Mouse (Mus musculus) spleen, postnatal 0 days (tissue): ENCODE measurements around the gene Lcn5. TPM values are rescaled to one million over a fixed set of nuclear protein-coding genes. Genes with fewer than 3 reads are reported as not detected.

ENCODE experiments used
- polyA plus RNA-seq: library from polyadenylated mRNA; unstranded; fragments of >200 nt; fragmentation: Nextera tagmentation; extraction: Ambion mirVana; gene quantifications from 2 replicates; pipeline ENCODE4 v1.2.1, GENCODE M21; 2015

Lcn5 gene
- polyA plus RNA-seq: not detected in 2 replicates

GRCm38 (mm10) chr2:25657652-25658051 lies at the start of gene Lcn5:
TSS of gene Lcn5 (plus strand) at chr2:25657952.

DNA sequence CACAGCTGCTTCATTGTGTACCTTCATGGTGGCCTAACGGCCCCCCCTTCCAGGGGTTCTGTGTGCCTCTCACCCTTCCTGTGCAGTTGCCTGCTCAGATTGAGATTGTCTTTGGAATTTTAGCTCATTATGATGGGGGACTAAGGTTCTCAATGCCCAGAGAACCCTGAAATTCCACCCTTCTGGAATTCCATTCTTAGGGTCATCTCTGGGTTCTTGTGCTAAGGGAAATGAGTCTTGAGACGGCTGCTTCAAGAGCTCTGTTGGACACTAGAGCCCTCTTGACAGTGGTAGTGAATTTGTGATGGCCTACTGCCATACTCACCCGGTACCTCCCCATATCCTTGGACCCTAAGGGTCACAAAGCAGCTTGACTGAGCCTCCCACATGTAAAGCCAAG lies 40.2 kb upstream of the Lcn5 start, which contains the start of gene Ccdc183:
Gene Ccdc183, minus strand, starts transcription at position 101 of the 400 bp plus-strand sequence.

GRCm38 (mm10) chr2:25621229-25622200 lies 36.2 kb upstream of the Lcn5 start, which contains the start of gene Tmem141:
TSS of gene Tmem141 (minus strand) at chr2:25622005.

DNA sequence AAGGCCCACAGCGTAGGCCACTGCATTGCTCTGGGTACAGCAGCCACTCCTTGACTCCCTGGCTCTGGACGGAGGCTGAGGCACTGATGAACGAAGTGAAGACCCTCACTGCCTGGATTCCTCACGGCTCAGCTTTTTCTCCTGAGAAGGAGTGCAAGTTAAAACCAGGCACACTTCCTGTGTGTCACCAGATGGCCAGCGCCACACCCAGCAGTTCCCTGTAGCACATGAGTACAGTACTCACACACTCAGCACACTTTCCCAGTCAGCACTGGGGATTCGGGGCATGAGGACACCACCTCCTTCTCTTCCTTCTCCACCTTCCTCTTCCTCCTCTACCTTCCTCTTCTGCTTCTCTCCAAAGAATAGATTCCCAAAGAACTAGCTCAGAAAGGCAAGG lies 29.9 kb upstream of the Lcn5 start, which contains the start of gene Fcna:
Gene Fcna, minus strand, starts transcription at position 220 of the 400 bp plus-strand sequence.

GRCm38 (mm10) chr2:25652902-25653301 lies 4.8 kb upstream of the Lcn5 start, which contains the start of gene Lcn8:
TSS of gene Lcn8 (plus strand) at chr2:25653120.

GRCm38 (mm10) chr2:25676486-25676885 lies 18.7 kb downstream of the Lcn5 start, which contains the start of gene Lcn6:
TSS of gene Lcn6 (plus strand) at chr2:25676786.

DNA sequence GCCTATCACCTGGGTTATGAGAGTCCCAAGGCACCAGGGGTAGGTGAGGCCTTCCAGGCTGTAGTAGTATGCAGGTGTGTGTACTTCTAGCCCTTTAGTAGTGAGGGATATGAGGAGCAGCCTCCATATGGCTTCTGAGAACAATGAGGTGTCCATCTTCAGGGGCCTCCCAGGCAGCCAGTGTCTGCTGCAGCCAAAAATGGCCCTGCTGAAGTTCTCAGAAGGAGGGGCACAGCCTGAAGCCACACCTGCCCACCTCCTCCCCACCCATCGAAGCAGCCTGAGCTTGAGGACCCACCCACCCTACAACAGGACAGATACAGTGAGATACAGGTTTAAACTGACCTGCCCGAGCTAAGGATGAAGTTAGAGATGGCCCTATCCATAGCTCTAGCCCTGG lies 24.7 kb downstream of the Lcn5 start, which contains the start of gene Lcn10:
Gene Lcn10, plus strand, starts transcription at position 301 of the 400 bp plus-strand sequence.

DNA sequence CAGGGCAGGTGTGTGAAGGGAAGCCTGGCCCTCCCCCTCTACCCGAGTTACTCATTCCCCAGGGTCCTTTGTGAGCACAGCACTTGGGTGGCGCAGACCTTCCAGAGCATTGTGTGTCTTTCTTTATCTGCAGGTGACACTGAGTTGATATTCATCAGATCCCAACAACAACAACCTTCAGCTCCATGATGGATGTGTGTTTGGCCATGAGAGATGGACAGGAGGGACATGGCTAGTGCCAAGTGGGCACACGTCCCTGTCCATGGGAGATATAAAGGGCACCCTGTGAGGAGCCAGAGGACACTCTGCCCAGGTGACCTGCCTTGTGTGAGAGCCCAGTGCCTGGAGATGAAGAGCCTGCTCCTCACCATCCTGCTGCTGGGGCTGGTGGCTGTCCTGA lies 42.0 kb downstream of the Lcn5 start, which contains the start of gene Obp2a:
Gene Obp2a, plus strand, starts transcription at position 301 of the 400 bp plus-strand sequence.

GRCm38 (mm10) chr2:25706643-25707481 lies 49.1 kb downstream of the Lcn5 start, which contains the start of gene Bmyc:
TSS of gene Bmyc (plus strand) at chr2:25706739.

Other genes starting within 250 kb of the Lcn5 start
- gene Fut7, start 234.7 kb upstream of the Lcn5 start, polyA plus RNA-seq: 1.7 and 2.6 TPM in 2 replicates
- 1.5 and 1.6 TPM in 2 replicates for gene Abca2, start 229.2 kb upstream of the Lcn5 start, polyA plus RNA-seq
- 4.8 and 4.9 TPM in 2 replicates for gene Clic3, start 201.1 kb upstream of the Lcn5 start, polyA plus RNA-seq
- gene Paxx, start 196.9 kb upstream of the Lcn5 start, polyA plus RNA-seq: 22.5 and 28.9 TPM in 2 replicates
- 1.7 and 2.4 TPM in 2 replicates for gene Ptgds, start 187.9 kb upstream of the Lcn5 start, polyA plus RNA-seq
- gene Lcn12, start 164.0 kb upstream of the Lcn5 start, polyA plus RNA-seq: not detected in 2 replicates
- gene Fbxw5, start 157.2 kb upstream of the Lcn5 start, polyA plus RNA-seq: 30.8 and 34.7 TPM in 2 replicates
- 2.9 and 3.8 TPM in 2 replicates for gene C8g, start 156.2 kb upstream of the Lcn5 start, polyA plus RNA-seq
- 19.0 and 19.7 TPM in 2 replicates for gene Traf2, start 111.0 kb upstream of the Lcn5 start, polyA plus RNA-seq
- 166 and 189 TPM in 2 replicates for gene Edf1, start 100.1 kb upstream of the Lcn5 start, polyA plus RNA-seq
- gene Mamdc4, start 83.1 kb upstream of the Lcn5 start, polyA plus RNA-seq: 0.29 and 0.80 TPM in 2 replicates
- 52.5 and 57.5 TPM in 2 replicates for gene Phpt1, start 82.7 kb upstream of the Lcn5 start, polyA plus RNA-seq
- 0.02 and 0.45 TPM in 2 replicates for gene Ajm1, start 76.2 kb upstream of the Lcn5 start, polyA plus RNA-seq
- gene Rabl6, start 49.4 kb upstream of the Lcn5 start, polyA plus RNA-seq: 31.4 and 36.5 TPM in 2 replicates
- gene Ccdc183, start 40.3 kb upstream of the Lcn5 start, polyA plus RNA-seq: 0.13 and 0.16 TPM in 2 replicates
- 10.7 and 15.0 TPM in 2 replicates for gene Tmem141, start 35.9 kb upstream of the Lcn5 start, polyA plus RNA-seq
- gene Fcna, start 29.9 kb upstream of the Lcn5 start, polyA plus RNA-seq: 24.5 and 35.1 TPM in 2 replicates
- gene Lcn8, start 4.8 kb upstream of the Lcn5 start, polyA plus RNA-seq: not detected in 2 replicates
- not detected in 2 replicates for gene Lcn6, start 18.8 kb downstream of the Lcn5 start, polyA plus RNA-seq
- not detected in 2 replicates for gene Lcn10, start 24.8 kb downstream of the Lcn5 start, polyA plus RNA-seq
- gene Obp2a, start 42.1 kb downstream of the Lcn5 start, polyA plus RNA-seq: not detected in 2 replicates
- 18.2 and 23.9 TPM in 2 replicates for gene Bmyc, start 48.8 kb downstream of the Lcn5 start, polyA plus RNA-seq
- gene Obp2b, start 79.1 kb downstream of the Lcn5 start, polyA plus RNA-seq: not detected in 2 replicates
- gene Lcn3, start 107.6 kb downstream of the Lcn5 start, polyA plus RNA-seq: not detected in 2 replicates
- not detected in 2 replicates for gene Lcn11, start 119.1 kb downstream of the Lcn5 start, polyA plus RNA-seq
- not detected in 2 replicates for gene Gm13539, start 124.3 kb downstream of the Lcn5 start, polyA plus RNA-seq
- not detected in 2 replicates for gene Glt6d1, start 157.9 kb downstream of the Lcn5 start, polyA plus RNA-seq
- gene Lcn9, start 165.2 kb downstream of the Lcn5 start, polyA plus RNA-seq: not detected in 2 replicates
- gene Sohlh1, start 189.3 kb downstream of the Lcn5 start, polyA plus RNA-seq: 0.12 TPM in 1 of 2 replicates, not detected in the other
- 0.05 and 0.16 TPM in 2 replicates for gene Kcnt1, start 205.8 kb downstream of the Lcn5 start, polyA plus RNA-seq